Mouse (Mus musculus) stomach, embryonic 16.5 days (tissue): ENCODE results near the gene Rbfox2. TPM values are rescaled to one million over a fixed set of nuclear protein-coding genes. Genes with fewer than 3 reads are reported as not detected.
A peak's percentile ranks its signal among the peaks of the same experiment; 100 is the strongest.

Source experiments
- ATAC-seq: fragments of 200-750 bp; cut with Nextera tagmentation; 2 replicates; pipeline ENCODE4 v1.8.0; 2017; ENCODE audit warnings: moderate number of reproducible peaks, moderate TSS enrichment; ENCODE audit not compliant: insufficient read depth, low FRiP score
- H3K27ac ChIP-seq: fragments of 300-500 bp; sonication (generic); 2 replicates; pipeline ENCODE4 v1.5.1; 2014; ENCODE audit warnings: low read length
- H3K27me3 ChIP-seq: fragments of 300-500 bp; sonication (generic); 2 replicates; pipeline ENCODE4 v1.6.1; 2014; ENCODE audit warnings: low read length, control low read depth, mixed read lengths; ENCODE audit not compliant: control insufficient read depth, insufficient read depth
- H3K36me3 ChIP-seq: fragments of 300-500 bp; sonication (generic); 2 replicates; pipeline ENCODE4 v1.6.1; 2014; ENCODE audit warnings: low read length; ENCODE audit not compliant: control insufficient read depth, insufficient read depth
- H3K4me1 ChIP-seq: fragments of 300-500 bp; sonication (generic); 2 replicates; pipeline ENCODE4 v1.6.1; 2014; ENCODE audit warnings: low read length, control low read depth, mixed read lengths; ENCODE audit not compliant: control insufficient read depth, insufficient read depth
- H3K4me2 ChIP-seq: fragments of 300-500 bp; sonication (generic); 2 replicates; pipeline ENCODE4 v1.6.1; 2014; ENCODE audit warnings: low read depth, low read length, mixed read lengths
- H3K4me3 ChIP-seq: fragments of 300-500 bp; sonication (generic); replicated peaks from 2 replicates; pipeline ENCODE4 v1.5.1; 2014; ENCODE audit warnings: mild to moderate bottlenecking, low read length
- H3K9ac ChIP-seq: fragments of 300-500 bp; sonication (generic); 2 replicates; pipeline ENCODE4 v1.6.1; 2014; ENCODE audit warnings: low read length
- H3K9me3 ChIP-seq: fragments of 300-500 bp; sonication (generic); replicated peaks from 2 replicates; pipeline ENCODE4 v1.6.1; 2016; ENCODE audit warnings: low read length, control low read depth; ENCODE audit not compliant: control insufficient read depth
- WGBS: fragments of 180-500 bp; shearing (Covaris S2); extraction: QIAGEN DNeasy Blood & Tissue Kit; methylation state at CpG from one replicate; pipeline ENCODE4 v1.1.7; 2014; 5-methylcytosine and 5-hydroxymethylcytosine counted together
- polyA plus RNA-seq: library from polyadenylated mRNA; unstranded; fragments of >200 nt; fragmentation: Nextera tagmentation; extraction: Ambion mirVana; gene quantifications from 2 replicates; pipeline ENCODE4 v1.2.1, GENCODE M21; 2015

Gene Rbfox2
- polyA plus RNA-seq, 1 experiment from 2014 or later: 55.7 TPM

- H3K9ac ChIP-seq: no peak overlapping the region
- H3K4me1 ChIP-seq: peaks cover 23% of the 10 kb centered on the region
Measured at GRCm38 (mm10) chr15:77220137-77220536, 86.7 kb downstream of the Rbfox2 start.

GRCm38 (mm10) chr15:77219571-77219970 lies 87.2 kb downstream of the Rbfox2 start:
- Histone ChIP-seq H3K9me3 (no peaks in the 10 kb centered on the region), H3K9ac (no peak overlapping the region), H3K4me1 (peaks cover 27% of the 10 kb centered on the region), H3K27ac (peak overlapping the region; percentile 36; the same call in 1 of the 2 replicates), H3K27me3 (no peaks in the 10 kb centered on the region), H3K4me3 (no peak overlapping the region), H3K36me3 (no peaks in the 10 kb centered on the region), H3K4me2 (no peak overlapping the region)
- 64% methylated on average over 1 of the region's 1 CpGs for WGBS
- no peak for ATAC-seq

More at GRCm38 (mm10) chr15:77220137-77220536, 86.7 kb downstream of the Rbfox2 start:
- peak overlapping the region; percentile 53 for H3K27ac ChIP-seq
- ATAC-seq: peak; percentile 77
- no peaks in the 10 kb centered on the region for H3K9me3 ChIP-seq
- no peak overlapping the region for H3K4me2 ChIP-seq
- no peaks in the 10 kb centered on the region for H3K27me3 ChIP-seq
- H3K4me3 ChIP-seq: no peak overlapping the region
- H3K36me3 ChIP-seq: no peaks in the 10 kb centered on the region

GRCm38 (mm10) chr15:77218007-77218406 lies 88.8 kb downstream of the Rbfox2 start:
- no peaks in the 10 kb centered on the region for H3K9me3 ChIP-seq
- WGBS: 89% methylated on average over 3 of the region's 3 CpGs
- no peak overlapping the region for H3K4me2 ChIP-seq
- no peak overlapping the region for H3K27ac ChIP-seq
- no peaks in the 10 kb centered on the region for H3K27me3 ChIP-seq
- ATAC-seq: no peak
- no peak overlapping the region for H3K4me3 ChIP-seq
- peaks cover 37% of the 10 kb centered on the region for H3K4me1 ChIP-seq
- no peak overlapping the region for H3K9ac ChIP-seq
- no peaks in the 10 kb centered on the region for H3K36me3 ChIP-seq

GRCm38 (mm10) chr15:77217523-77217922 lies 89.3 kb downstream of the Rbfox2 start:
- Histone ChIP-seq H3K9me3 (no peaks in the 10 kb centered on the region), H3K4me1 (peaks cover 40% of the 10 kb centered on the region), H3K36me3 (no peaks in the 10 kb centered on the region), H3K27ac (peak overlapping the region; percentile 31; the same call in 1 of the 2 replicates), H3K27me3 (no peaks in the 10 kb centered on the region), H3K4me3 (no peak overlapping the region), H3K9ac (no peak overlapping the region), H3K4me2 (no peak overlapping the region)
- WGBS: 27% methylated on average over 1 of the region's 1 CpGs
- no peak for ATAC-seq

- H3K9ac ChIP-seq: no peak overlapping the region
- peaks cover 44% of the 10 kb centered on the region for H3K4me1 ChIP-seq
- no peaks in the 10 kb centered on the region for H3K9me3 ChIP-seq
- H3K27ac ChIP-seq: peak overlapping the region; percentile 31
- H3K27me3 ChIP-seq: no peaks in the 10 kb centered on the region
- H3K36me3 ChIP-seq: no peaks in the 10 kb centered on the region
- no peak for ATAC-seq
- no peak overlapping the region for H3K4me3 ChIP-seq
- 60% methylated on average over 6 of the region's 6 CpGs for WGBS
- no peak overlapping the region for H3K4me2 ChIP-seq
Measured at GRCm38 (mm10) chr15:77216704-77217103, 90.1 kb downstream of the Rbfox2 start.

- Histone ChIP-seq H3K36me3 (no peaks in the 10 kb centered on the region), H3K27me3 (no peaks in the 10 kb centered on the region), H3K4me2 (0 out of 2 replicates have a peak overlapping the region, but pooled peaks have one; percentile 3), H3K4me3 (no peak overlapping the region), H3K9ac (peak overlapping the region; percentile 57), H3K27ac (peak overlapping the region; percentile 79), H3K4me1 (peaks cover 44% of the 10 kb centered on the region), H3K9me3 (no peaks in the 10 kb centered on the region)
- WGBS: 14% methylated on average over 5 of the region's 5 CpGs
- peak; percentile 28; the same call in 1 of the 2 replicates for ATAC-seq
Measured at GRCm38 (mm10) chr15:77215178-77215800, 91.5 kb downstream of the Rbfox2 start.

GRCm38 (mm10) chr15:77214410-77215107 lies 92.2 kb downstream of the Rbfox2 start:
- ATAC-seq: peak; percentile 61
- no peak overlapping the region for H3K4me3 ChIP-seq
- H3K9me3 ChIP-seq: no peaks in the 10 kb centered on the region
- H3K4me2 ChIP-seq: no peak overlapping the region
- no peaks in the 10 kb centered on the region for H3K36me3 ChIP-seq
- peaks cover 44% of the 10 kb centered on the region for H3K4me1 ChIP-seq
- no peak overlapping the region for H3K9ac ChIP-seq
- H3K27me3 ChIP-seq: no peaks in the 10 kb centered on the region
- WGBS: 44% methylated on average over 8 of the region's 8 CpGs
- peak overlapping the region; percentile 79 for H3K27ac ChIP-seq

- WGBS: 32% methylated on average over 5 of the region's 5 CpGs
- Histone ChIP-seq H3K27me3 (no peaks in the 10 kb centered on the region), H3K9ac (no peak overlapping the region), H3K27ac (peak overlapping the region; percentile 79), H3K4me1 (peaks cover 44% of the 10 kb centered on the region), H3K4me2 (no peak overlapping the region), H3K9me3 (no peaks in the 10 kb centered on the region), H3K36me3 (no peaks in the 10 kb centered on the region), H3K4me3 (no peak overlapping the region)
- no peak for ATAC-seq
Measured at GRCm38 (mm10) chr15:77213829-77214228, 93.0 kb downstream of the Rbfox2 start.

- H3K9me3 ChIP-seq: no peaks in the 10 kb centered on the region
- peak overlapping the region; percentile 31; the same call in 1 of the 2 replicates for H3K27ac ChIP-seq
- 61% methylated on average over 7 of the region's 7 CpGs for WGBS
- H3K9ac ChIP-seq: no peak overlapping the region
- no peak overlapping the region for H3K4me2 ChIP-seq
- H3K4me1 ChIP-seq: peaks cover 42% of the 10 kb centered on the region
- no peaks in the 10 kb centered on the region for H3K27me3 ChIP-seq
- no peak overlapping the region for H3K4me3 ChIP-seq
- ATAC-seq: no peak
- H3K36me3 ChIP-seq: no peaks in the 10 kb centered on the region
Measured at GRCm38 (mm10) chr15:77212818-77213217, 94.0 kb downstream of the Rbfox2 start.
